Mouse (Mus musculus): ENCODE data around the gene Lrp2.

DNA sequence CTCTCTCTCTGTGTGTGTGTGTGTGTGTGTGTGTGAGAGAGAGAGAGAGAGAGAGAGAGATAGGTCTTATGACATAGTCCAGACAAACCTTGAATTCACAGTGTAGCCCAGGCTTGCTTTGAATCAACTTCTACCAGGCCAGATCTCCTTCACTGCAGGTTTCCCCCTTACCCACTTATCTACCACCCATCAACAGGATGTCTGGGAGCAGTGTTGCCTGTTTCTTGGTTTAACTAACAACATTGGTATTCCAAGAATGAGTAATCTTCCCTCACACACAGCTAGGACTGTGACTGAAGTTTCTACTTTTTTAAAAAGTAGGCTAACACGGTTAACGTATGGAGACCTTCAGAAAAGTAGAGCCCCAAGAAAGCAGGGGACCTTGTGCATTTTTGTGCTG, 209.1 kb downstream of the Lrp2 start:
- TF ChIP-seq GATA1 (IDR thresholded peaks at IDR 0.05; ENCODE audit: borderline replicate concordance, low read length) (no peak), FLI1 (IDR thresholded peaks at IDR 0.05; ENCODE audit: low read length) (no peak)
